Mouse (Mus musculus): Measurements from ENCODE around the gene Txnrd2. TPM values are rescaled to one million over a fixed set of nuclear protein-coding genes. Genes with fewer than 3 reads are reported as not detected.

The Txnrd2 gene
- polyA plus RNA-seq, 1 experiment, result 19.4 TPM

- 1% methylated on average over 63 of the region's 63 CpGs for whole genome bisulfite sequencing
- peak overlapping the region; percentile 79 for H3K4me3 ChIP-seq (replicated peaks; ENCODE audit: extremely low read depth, low read depth, low read length)
- H3K4me1 ChIP-seq (ENCODE audit: control insufficient read depth, insufficient read depth, low read length), result peaks cover 20% of the 10 kb centered on the region
- TF ChIP-seq POLR2A (IDR thresholded peaks at IDR 0.05; ENCODE audit: borderline replicate concordance, extremely low read depth, low read depth, low read length) (peak; percentile 75; the same call in 1 of the 2 replicates), CTCF (IDR thresholded peaks at IDR 0.05; ENCODE audit: insufficient read depth, low read length) (0 out of 2 replicates have a peak, but pooled peaks have one; percentile 30)
- DNase-seq, result peak; percentile 87
Observed at GRCm38 (mm10) chr16:18392469-18393426, 33.4 kb upstream of the Txnrd2 start.

DNA sequence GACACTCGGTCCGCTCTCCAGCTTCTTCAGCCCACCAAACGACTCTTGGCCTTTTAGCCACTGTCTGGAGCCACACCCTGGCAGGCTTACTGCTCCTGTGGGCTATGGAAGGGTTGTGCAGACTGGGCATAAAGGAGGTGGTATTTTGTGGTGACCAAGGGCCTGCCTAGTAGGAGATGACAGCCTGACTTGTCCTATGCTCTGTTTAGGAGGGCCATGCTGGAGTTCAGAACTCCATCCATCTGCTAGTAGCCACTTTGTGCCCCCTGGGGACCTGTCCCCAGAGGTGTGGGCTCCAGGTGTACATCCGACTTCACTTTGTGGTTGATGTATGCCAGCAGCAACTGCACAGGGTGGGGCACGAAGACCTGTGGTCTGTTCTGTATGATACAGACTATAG is 32.6 kb upstream of the Txnrd2 start:
- WGBS, result 63% methylated on average over 5 of the region's 5 CpGs

DNA sequence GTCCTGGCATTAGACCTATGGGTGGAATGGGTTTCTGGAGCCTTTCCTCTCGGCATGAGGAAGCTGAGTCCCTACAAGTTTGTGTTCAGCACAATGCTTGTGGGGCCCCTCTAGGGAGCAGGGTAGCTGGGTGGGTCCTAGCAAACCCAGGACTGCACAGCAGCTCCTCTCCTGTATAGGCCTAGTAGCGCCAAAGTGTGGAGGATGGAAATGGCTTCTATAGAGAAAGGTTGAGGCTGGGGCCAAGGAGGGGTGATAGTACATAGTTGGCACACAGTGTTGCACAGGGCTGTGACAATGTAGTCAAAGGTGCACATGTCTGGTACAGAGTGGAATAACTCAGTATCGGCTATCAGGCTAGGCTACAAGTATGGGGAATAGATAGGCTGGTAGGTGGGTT is 32.1 kb upstream of the Txnrd2 start:
- TF ChIP-seq CTCF (IDR thresholded peaks at IDR 0.05; ENCODE audit: insufficient read depth, low read length), result no peak
- 89% methylated on average over 3 of the region's 3 CpGs for WGBS
- Histone ChIP-seq H3K4me3 (replicated peaks; ENCODE audit: extremely low read depth, low read depth, low read length) (no peak overlapping the region), H3K4me1 (ENCODE audit: control insufficient read depth, insufficient read depth, low read length) (peaks cover 12% of the 10 kb centered on the region)
- DNase-seq, result no peak

More for the DNA sequence above, 32.6 kb upstream of the Txnrd2 start:
- H3K4me1 ChIP-seq (ENCODE audit: control insufficient read depth, insufficient read depth, low read length), result peaks cover 12% of the 10 kb centered on the region
- no peak overlapping the region for H3K4me3 ChIP-seq (replicated peaks; ENCODE audit: extremely low read depth, low read depth, low read length)
- DNase-seq, result no peak
- TF ChIP-seq POLR2A (IDR thresholded peaks at IDR 0.05; ENCODE audit: borderline replicate concordance, extremely low read depth, low read depth, low read length) (no peak), CTCF (IDR thresholded peaks at IDR 0.05; ENCODE audit: insufficient read depth, low read length) (no peak)

DNA sequence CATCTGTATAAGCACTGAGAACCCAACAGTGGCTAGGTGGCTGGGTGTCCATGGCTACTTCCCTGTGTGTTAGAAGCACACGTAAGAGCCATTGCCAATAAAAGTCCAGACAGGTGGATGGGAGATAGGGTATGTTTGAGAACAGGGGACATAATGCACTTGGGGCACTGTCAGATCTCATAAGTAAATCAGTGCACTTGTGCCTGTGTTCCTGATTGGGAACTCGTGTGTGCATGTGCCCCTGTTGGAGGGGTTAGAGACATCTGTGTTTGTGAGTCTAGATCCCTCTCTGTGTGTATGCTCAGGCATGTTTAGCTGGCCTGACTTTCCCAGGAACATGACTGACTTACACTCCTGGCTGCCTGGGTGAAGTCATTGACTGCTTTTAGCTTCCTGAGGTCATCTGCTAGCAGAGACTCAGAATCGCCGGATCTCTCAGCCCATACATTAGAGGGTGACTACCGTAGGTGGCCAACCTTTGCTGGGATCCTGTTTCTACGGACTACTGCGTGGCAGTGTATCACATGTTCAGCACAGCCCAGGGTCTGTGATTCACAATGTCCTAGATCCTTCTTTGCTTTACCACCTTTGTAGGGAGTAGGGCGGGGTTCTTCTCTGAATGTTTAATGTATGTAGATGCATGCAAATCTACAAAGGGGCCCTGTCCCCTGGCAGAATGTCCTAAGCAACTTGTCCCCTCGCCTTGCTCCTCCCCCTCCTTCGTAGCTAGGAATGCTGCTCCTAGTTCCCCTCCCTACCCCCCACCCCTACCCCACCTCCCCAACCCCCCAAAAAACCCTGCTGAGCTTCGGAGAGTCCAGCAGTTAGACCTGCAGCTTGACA is 31.2 kb upstream of the Txnrd2 start:
- Histone ChIP-seq H3K4me1 (ENCODE audit: control insufficient read depth, insufficient read depth, low read length) (peaks cover 12% of the 10 kb centered on the region), H3K4me3 (replicated peaks; ENCODE audit: extremely low read depth, low read depth, low read length) (no peak overlapping the region)
- TF ChIP-seq POLR2A (IDR thresholded peaks at IDR 0.05; ENCODE audit: borderline replicate concordance, extremely low read depth, low read depth, low read length) (no peak), CTCF (IDR thresholded peaks at IDR 0.05; ENCODE audit: insufficient read depth, low read length) (no peak)
- no peak for DNase-seq
- 44% methylated on average over 11 of the region's 11 CpGs for WGBS

DNA sequence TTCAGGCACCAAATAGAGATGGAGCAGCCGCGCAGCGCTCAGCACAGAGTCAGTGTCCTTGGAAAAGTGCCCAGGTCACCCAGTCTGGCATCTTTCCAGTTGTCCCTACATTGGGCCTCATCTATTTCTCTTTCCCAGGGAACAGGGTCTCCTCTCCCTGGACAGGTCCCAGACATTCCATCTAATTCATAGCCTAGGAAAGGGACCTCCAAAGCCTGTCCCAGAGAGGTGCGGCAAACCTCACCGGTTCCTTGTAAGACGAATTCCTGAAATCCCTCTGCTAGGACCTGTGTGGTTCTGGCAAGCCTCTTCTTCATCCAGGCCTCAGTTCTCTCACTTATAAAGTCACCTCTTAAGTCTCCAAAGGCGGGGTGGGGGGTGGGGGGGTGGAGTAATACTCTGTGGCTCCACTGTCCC is 30.6 kb upstream of the Txnrd2 start:
- H3K4me1 ChIP-seq (ENCODE audit: control insufficient read depth, insufficient read depth, low read length), result peaks cover 12% of the 10 kb centered on the region
- 53% methylated on average over 6 of the region's 7 CpGs for WGBS
- TF ChIP-seq POLR2A (IDR thresholded peaks at IDR 0.05; ENCODE audit: borderline replicate concordance, extremely low read depth, low read depth, low read length) (no peak), CTCF (IDR thresholded peaks at IDR 0.05; ENCODE audit: insufficient read depth, low read length) (no peak)
- no peak overlapping the region for H3K4me3 ChIP-seq (replicated peaks; ENCODE audit: extremely low read depth, low read depth, low read length)
- DNase-seq, result no peak

GRCm38 (mm10) chr16:18396201-18396600 is 30.0 kb upstream of the Txnrd2 start:
- peak; percentile 54 for DNase-seq
- peaks cover 12% of the 10 kb centered on the region for H3K4me1 ChIP-seq (ENCODE audit: control insufficient read depth, insufficient read depth, low read length)
- 32% methylated on average over 2 of the region's 2 CpGs for WGBS
- H3K4me3 ChIP-seq (replicated peaks; ENCODE audit: extremely low read depth, low read depth, low read length), result no peak overlapping the region
- TF ChIP-seq CTCF (IDR thresholded peaks at IDR 0.05; ENCODE audit: insufficient read depth, low read length) (no peak), POLR2A (IDR thresholded peaks at IDR 0.05; ENCODE audit: borderline replicate concordance, extremely low read depth, low read depth, low read length) (peak; percentile 41; the same call in 1 of the 2 replicates)

DNA sequence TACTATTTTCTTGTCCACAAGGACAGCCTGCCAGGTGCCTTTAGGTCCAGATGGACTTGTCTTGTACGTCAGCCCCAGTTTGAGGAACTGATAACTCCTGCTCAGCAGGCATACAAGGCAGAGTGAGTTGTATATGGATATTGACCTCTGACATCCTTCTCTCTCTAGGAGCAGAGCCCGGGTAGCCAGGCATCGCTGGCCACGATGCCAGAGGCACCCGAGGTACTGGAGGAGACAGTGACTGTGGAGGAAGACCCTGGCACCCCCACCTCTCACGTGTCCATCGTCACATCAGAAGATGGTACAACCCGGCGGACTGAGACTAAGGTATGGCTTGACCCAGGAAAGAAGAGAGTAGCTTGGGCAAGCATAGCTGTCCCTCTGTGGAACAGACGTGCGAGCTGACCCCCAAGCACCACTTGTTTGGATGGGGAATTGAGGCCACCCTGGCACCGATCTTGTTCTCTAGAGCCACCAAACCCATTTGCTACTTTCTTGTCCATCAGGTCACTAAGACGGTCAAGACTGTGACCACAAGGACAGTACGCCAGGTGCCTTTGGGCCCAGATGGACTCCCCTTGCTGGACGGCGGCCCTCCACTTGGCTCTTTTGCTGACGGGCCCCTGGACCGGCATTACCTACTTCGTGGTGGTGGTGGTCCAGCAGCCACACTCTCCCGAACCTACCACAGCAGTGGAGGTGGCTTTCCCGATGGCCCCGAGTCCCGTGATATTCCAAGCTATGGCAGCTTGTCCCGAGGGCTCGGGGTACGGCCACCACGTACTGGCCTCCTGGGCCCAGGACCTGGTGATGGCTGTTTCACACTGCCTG is 29.2 kb upstream of the Txnrd2 start:
- 94% methylated on average over 27 of the region's 27 CpGs for WGBS
- H3K4me3 ChIP-seq (replicated peaks; ENCODE audit: extremely low read depth, low read depth, low read length), result no peak overlapping the region
- no peak for DNase-seq
- TF ChIP-seq POLR2A (IDR thresholded peaks at IDR 0.05; ENCODE audit: borderline replicate concordance, extremely low read depth, low read depth, low read length) (no peak), CTCF (IDR thresholded peaks at IDR 0.05; ENCODE audit: insufficient read depth, low read length) (no peak)
- peaks cover 12% of the 10 kb centered on the region for H3K4me1 ChIP-seq (ENCODE audit: control insufficient read depth, insufficient read depth, low read length)

DNA sequence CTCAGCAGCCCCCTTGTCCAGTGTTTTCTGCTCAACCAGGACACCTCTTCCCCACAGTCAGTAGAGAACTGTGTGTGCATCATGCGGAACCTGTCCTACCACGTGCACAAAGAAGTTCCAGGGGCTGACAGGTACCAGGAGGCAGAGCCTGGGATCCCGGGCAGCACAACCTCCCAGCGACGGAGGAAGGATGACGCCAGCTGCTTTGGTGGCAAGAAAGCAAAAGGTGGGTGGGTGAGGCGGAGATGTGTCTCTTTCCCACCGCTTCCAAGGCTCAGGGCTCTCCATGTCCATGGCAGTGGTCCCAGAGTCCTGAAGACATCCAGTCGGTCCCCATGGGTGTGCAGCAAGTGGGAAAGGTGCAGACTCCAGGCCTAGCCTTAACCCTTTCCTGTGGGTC is 26.2 kb upstream of the Txnrd2 start:
- 72% methylated on average over 9 of the region's 9 CpGs for WGBS

More for the DNA sequence above, 26.2 kb upstream of the Txnrd2 start:
- peaks cover 6% of the 10 kb centered on the region; the same call in 1 of the 2 replicates for H3K4me1 ChIP-seq (ENCODE audit: control insufficient read depth, insufficient read depth, low read length)
- H3K4me3 ChIP-seq (replicated peaks; ENCODE audit: extremely low read depth, low read depth, low read length), result no peak overlapping the region
- DNase-seq, result no peak
- no peak for TF ChIP-seq POLR2A (IDR thresholded peaks at IDR 0.05; ENCODE audit: borderline replicate concordance, extremely low read depth, low read depth, low read length)
- no peak for TF ChIP-seq CTCF (IDR thresholded peaks at IDR 0.05; ENCODE audit: insufficient read depth, low read length)

Data from lung, adult 2 months (tissue).